Mouse (Mus musculus): ENCODE results near the gene Zfp59. TPM values are rescaled to one million over a fixed set of nuclear protein-coding genes. Genes with fewer than 3 reads are reported as not detected.
"Not testable (repeated sequence)": the region's sequence is repeated elsewhere in the genome, so short reads cannot be mapped to it uniquely, and the experiment has no call there.

The Zfp59 gene
- polyA plus RNA-seq (2012; rRNA removed) (3.2 and 4.4 TPM in 2 replicates), polyA plus RNA-seq (2014; fragmentation: Nextera tagmentation; extraction: Ambion mirVana) (9.4 and 9.5 TPM in 2 replicates)

DNA sequence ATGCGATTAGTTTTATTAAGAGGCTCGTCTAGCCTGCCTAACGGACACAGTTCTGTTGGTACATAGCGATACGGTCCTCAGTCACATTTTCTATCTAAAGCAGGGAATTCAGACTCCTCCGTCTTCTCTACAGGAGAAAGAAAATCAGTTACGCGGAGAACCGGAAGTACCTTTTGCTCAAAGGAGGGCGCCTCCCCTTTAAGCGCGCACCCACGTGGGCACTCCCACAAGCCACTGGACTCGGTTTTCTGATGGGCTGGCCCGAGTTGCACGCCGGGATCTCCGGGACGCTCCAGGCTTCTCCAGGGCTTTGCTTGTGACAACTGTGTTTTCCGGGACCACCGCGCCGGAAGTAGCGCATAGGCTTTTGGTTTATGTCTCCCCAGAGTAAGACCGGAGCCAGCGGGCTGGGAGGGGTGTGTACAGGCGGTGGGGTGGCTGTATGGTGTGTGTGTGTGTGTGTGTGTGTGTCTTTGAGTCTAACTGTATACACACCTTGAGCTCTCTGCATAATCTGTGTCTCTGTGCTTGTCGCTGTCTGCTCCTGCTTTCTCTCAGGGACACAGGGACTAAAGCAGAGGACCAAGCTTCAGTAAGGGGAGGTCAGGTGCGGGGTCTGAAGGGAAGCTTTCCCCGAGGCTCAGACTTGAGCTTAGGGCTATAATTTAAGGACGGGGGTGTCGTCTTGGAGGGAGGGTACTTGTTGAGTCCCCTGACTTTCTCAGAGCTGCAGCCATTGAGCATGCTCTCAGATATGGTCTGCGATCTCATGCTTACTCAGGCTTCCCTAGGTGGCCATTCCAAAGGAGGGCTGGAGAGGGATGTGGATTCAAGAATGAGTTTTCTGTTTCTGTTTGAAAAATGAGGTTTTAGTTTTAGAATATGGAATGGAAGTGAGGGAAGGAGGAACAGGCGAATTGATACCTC lies at the start of gene Zfp59:
Gene Zfp59 (plus strand): TSS at position 285 of the 927 bp plus-strand sequence.
- TF ChIP-seq POLR2A (IDR thresholded peaks at IDR 0.05; ENCODE audit: borderline replicate concordance, extremely low read depth, insufficient read depth, insufficient read length): 0 out of 2 replicates have a peak, but pooled peaks have one; percentile 45
- Histone ChIP-seq H3K27me3 (ENCODE audit: control insufficient read depth, insufficient read depth, low read length) (no peaks in the 10 kb centered on the region), H3K36me3 (ENCODE audit: control insufficient read depth, insufficient read depth, low read length) (0 out of 2 replicates have a peak, but pooled peaks cover 2% of the 10 kb centered on the region), H3K4me2 (replicated peaks; ENCODE audit: low read depth, low read length, severe bottlenecking) (peak within 1 kb of the TSS; percentile 61), H3K9me3 (ENCODE audit: control insufficient read depth, low read length) (no peaks in the 10 kb centered on the region), H3K27ac (replicated peaks; ENCODE audit: low read depth, low read length) (peak within 1 kb of the TSS; percentile 80), H3K9ac (ENCODE audit: low read depth, low read length, severe bottlenecking) (peak within 1 kb of the TSS; percentile 66), H3K4me1 (ENCODE audit: control insufficient read depth, insufficient read depth, low read length) (no peaks in the 10 kb centered on the region), H3K4me3 (replicated peaks; ENCODE audit: low read length) (peak within 1 kb of the TSS; percentile 52)
- DNase-seq (ENCODE audit: low spot score) (peak; percentile 91), ATAC-seq (ENCODE audit: low FRiP score, low read depth) (peak; percentile 95)
- WGBS: 4% methylated on average over 34 of the region's 34 CpGs

DNA sequence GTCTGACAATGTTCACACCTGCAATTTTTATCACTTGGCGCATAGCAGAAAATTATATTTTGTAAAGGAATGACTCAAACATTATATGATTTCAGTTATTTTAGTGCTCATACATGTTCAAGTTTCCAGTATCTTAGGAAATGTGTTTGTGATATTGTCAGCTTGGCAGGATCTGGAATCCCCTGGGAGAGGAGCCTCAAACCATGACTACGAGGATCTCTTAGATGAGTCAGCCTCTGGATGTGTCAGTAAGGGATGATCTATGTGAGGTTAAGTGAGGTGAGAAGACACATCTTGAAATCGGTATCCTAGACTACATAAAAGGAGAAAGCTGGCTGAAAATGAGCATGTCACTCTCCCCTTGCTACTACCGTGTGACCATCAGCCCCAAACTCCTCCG lies 49.1 kb upstream of the Zfp59 start:
- no peak overlapping the region for H3K27ac ChIP-seq (replicated peaks; ENCODE audit: low read depth, low read length)
- no peak overlapping the region for H3K4me2 ChIP-seq (replicated peaks; ENCODE audit: low read depth, low read length, severe bottlenecking)
- H3K27me3 ChIP-seq (ENCODE audit: control insufficient read depth, insufficient read depth, low read length): no peaks in the 10 kb centered on the region
- no peak for DNase-seq (ENCODE audit: low spot score)
- H3K9ac ChIP-seq (ENCODE audit: low read depth, low read length, severe bottlenecking): no peak overlapping the region
- TF ChIP-seq POLR2A (IDR thresholded peaks at IDR 0.05; ENCODE audit: borderline replicate concordance, extremely low read depth, insufficient read depth, insufficient read length): no peak
- no peaks in the 10 kb centered on the region for H3K36me3 ChIP-seq (ENCODE audit: control insufficient read depth, insufficient read depth, low read length)
- H3K4me1 ChIP-seq (ENCODE audit: control insufficient read depth, insufficient read depth, low read length): no peaks in the 10 kb centered on the region
- WGBS: 76% methylated on average over 5 of the region's 5 CpGs
- ATAC-seq (ENCODE audit: low FRiP score, low read depth): no peak
- peaks cover 9% of the 10 kb centered on the region; the same call in 1 of the 2 replicates for H3K9me3 ChIP-seq (ENCODE audit: control insufficient read depth, low read length)
- H3K4me3 ChIP-seq (replicated peaks; ENCODE audit: low read length): no peak overlapping the region

DNA sequence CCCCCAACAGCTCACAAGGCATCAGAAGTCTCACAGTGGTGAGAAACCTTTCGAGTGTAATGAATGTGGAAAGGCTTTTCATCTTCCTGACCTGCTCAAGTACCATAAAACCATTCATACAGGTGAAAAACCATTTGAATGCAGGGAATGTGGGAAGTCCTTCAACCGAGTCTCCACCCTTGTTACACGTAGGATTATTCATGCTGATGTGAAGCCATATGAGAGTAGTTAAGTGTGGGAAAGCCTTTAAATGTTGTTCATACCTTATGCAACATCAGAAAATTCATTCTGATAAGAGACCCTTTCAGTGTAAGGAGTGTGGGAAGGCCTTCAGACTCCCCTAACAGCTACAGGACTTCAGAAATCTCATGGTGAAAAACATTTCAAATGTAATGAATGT lies 44.5 kb upstream of the Zfp59 start:
- ATAC-seq (ENCODE audit: low FRiP score, low read depth): not testable (repeated sequence)

DNA sequence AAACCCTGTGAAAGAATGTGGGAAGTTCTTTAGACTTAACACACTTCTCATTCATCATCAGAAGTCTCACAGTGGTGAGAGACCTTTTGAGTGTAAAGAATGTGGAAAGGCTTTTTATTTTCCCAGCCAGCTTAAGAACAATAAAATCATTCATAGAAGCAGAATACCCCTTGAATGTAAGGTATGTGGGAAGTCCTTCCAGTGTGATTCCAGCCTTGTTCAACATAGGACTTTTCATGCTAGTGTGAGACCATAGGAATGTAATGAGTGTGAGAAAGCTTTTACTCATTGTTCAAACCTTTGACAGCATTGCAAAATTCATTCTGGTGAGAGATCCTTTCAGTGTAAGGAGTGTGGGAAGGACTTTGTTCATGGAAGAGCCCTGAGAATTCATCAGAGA lies 43.8 kb upstream of the Zfp59 start:
- H3K4me2 ChIP-seq (replicated peaks; ENCODE audit: low read depth, low read length, severe bottlenecking): no peak overlapping the region
- H3K4me1 ChIP-seq (ENCODE audit: control insufficient read depth, insufficient read depth, low read length): no peaks in the 10 kb centered on the region
- ATAC-seq (ENCODE audit: low FRiP score, low read depth): no peak
- H3K27me3 ChIP-seq (ENCODE audit: control insufficient read depth, insufficient read depth, low read length): no peaks in the 10 kb centered on the region
- H3K9ac ChIP-seq (ENCODE audit: low read depth, low read length, severe bottlenecking): no peak overlapping the region
- 0 out of 2 replicates have a peak, but pooled peaks cover 5% of the 10 kb centered on the region for H3K9me3 ChIP-seq (ENCODE audit: control insufficient read depth, low read length)
- no peaks in the 10 kb centered on the region for H3K36me3 ChIP-seq (ENCODE audit: control insufficient read depth, insufficient read depth, low read length)
- TF ChIP-seq POLR2A (IDR thresholded peaks at IDR 0.05; ENCODE audit: borderline replicate concordance, extremely low read depth, insufficient read depth, insufficient read length): no peak
- DNase-seq (ENCODE audit: low spot score): no peak
- H3K4me3 ChIP-seq (replicated peaks; ENCODE audit: low read length): no peak overlapping the region
- H3K27ac ChIP-seq (replicated peaks; ENCODE audit: low read depth, low read length): no peak overlapping the region

More for the DNA sequence above, 44.5 kb upstream of the Zfp59 start:
- 35% methylated on average over 2 of the region's 3 CpGs for WGBS
- not testable (repeated sequence) for H3K9ac ChIP-seq (ENCODE audit: low read depth, low read length, severe bottlenecking); H3K27me3 ChIP-seq (ENCODE audit: control insufficient read depth, insufficient read depth, low read length); H3K36me3 ChIP-seq (ENCODE audit: control insufficient read depth, insufficient read depth, low read length); H3K4me1 ChIP-seq (ENCODE audit: control insufficient read depth, insufficient read depth, low read length); DNase-seq (ENCODE audit: low spot score); H3K27ac ChIP-seq (replicated peaks; ENCODE audit: low read depth, low read length); H3K9me3 ChIP-seq (ENCODE audit: control insufficient read depth, low read length); H3K4me2 ChIP-seq (replicated peaks; ENCODE audit: low read depth, low read length, severe bottlenecking); H3K4me3 ChIP-seq (replicated peaks; ENCODE audit: low read length)

DNA sequence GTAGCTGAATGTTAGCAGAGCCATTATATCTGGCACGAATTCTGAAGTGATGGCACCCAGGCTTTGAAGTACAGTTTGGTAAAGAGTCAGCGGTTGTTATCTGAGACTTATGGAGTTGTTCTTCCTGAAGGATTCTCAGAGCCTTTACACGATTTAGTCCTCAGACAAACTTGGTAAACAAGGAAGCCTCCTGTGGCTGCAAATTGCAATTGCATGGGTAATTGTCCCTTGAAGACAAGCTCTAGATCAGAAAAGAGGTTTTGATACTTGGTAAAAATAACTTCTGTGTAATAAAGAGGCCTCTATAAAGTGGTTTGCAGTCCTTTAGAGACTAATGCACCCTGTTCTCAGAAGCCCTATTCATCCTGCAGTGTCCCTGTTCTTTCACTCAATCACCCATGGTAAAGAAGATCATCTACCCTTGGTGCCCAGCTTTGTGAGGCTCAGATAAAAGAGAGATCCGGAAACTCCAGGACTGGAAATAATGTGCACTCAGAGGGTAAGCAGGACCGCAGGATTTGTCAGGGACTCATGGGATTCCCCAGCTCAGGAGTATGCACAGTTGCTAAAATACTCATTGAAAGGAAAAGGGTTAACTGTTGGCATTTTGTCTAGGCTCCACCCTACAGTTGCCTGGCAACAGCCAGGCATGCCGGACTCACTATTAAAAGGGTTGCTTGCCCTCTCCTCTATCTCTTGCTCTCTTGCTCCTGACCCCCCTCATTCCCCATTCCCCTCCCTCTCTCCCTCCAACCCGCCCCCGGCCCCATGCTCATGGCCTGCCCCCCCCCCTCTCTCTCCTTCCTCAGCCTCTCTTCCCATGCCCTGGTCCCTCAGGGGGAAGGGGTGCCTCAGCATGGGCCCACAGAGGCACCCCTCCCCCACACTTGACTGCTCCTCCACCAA lies 40.2 kb upstream of the Zfp59 start:
- Histone ChIP-seq H3K4me2 (replicated peaks; ENCODE audit: low read depth, low read length, severe bottlenecking) (peak overlapping the region; percentile 23; the same call in 1 of the 2 replicates), H3K27me3 (ENCODE audit: control insufficient read depth, insufficient read depth, low read length) (no peaks in the 10 kb centered on the region), H3K27ac (replicated peaks; ENCODE audit: low read depth, low read length) (no peak overlapping the region), H3K4me3 (replicated peaks; ENCODE audit: low read length) (no peak overlapping the region), H3K9ac (ENCODE audit: low read depth, low read length, severe bottlenecking) (no peak overlapping the region), H3K36me3 (ENCODE audit: control insufficient read depth, insufficient read depth, low read length) (no peaks in the 10 kb centered on the region), H3K4me1 (ENCODE audit: control insufficient read depth, insufficient read depth, low read length) (no peaks in the 10 kb centered on the region), H3K9me3 (ENCODE audit: control insufficient read depth, low read length) (0 out of 2 replicates have a peak, but pooled peaks cover 5% of the 10 kb centered on the region)
- 40% methylated on average over 8 of the region's 8 CpGs for WGBS
- DNase-seq (ENCODE audit: low spot score) (no peak), ATAC-seq (ENCODE audit: low FRiP score, low read depth) (no peak)
- no peak for TF ChIP-seq POLR2A (IDR thresholded peaks at IDR 0.05; ENCODE audit: borderline replicate concordance, extremely low read depth, insufficient read depth, insufficient read length)

Data from limb, embryonic 14.5 days (tissue).